Mouse (Mus musculus): ENCODE data around the gene Mkln1. TPM values are rescaled to one million over a fixed set of nuclear protein-coding genes. Genes with fewer than 3 reads are reported as not detected.
A peak's percentile ranks its signal among the peaks of the same experiment; 100 is the strongest.

The Mkln1 gene
- polyA plus RNA-seq, 1 experiment from 2014 or later = 227 TPM

GRCm38 (mm10) chr6:31370550-31371061 is 27.9 kb upstream of the Mkln1 start:
- H3K4me1 ChIP-seq (replicated peaks; ENCODE audit: control insufficient read depth, insufficient read depth, low read length) = 0 out of 2 replicates have a peak, but pooled peaks cover 3% of the 10 kb centered on the region
- no peaks in the 10 kb centered on the region for H3K27me3 ChIP-seq (ENCODE audit: control insufficient read depth, insufficient read depth, low read length)
- no peak overlapping the region for H3K9ac ChIP-seq (ENCODE audit: low read depth, low read length)
- no peak overlapping the region for H3K27ac ChIP-seq (ENCODE audit: low read depth, low read length)
- no peaks in the 10 kb centered on the region for H3K9me3 ChIP-seq (ENCODE audit: control insufficient read depth, low read length)
- DNase-seq (ENCODE audit: low spot score) (peak; percentile 15), ATAC-seq (ENCODE audit: low FRiP score) (no peak)
- no peak overlapping the region for H3K4me3 ChIP-seq (ENCODE audit: low read depth, low read length)
- no peak overlapping the region for H3K4me2 ChIP-seq (replicated peaks; ENCODE audit: low read depth, low read length)
- WGBS = 32% methylated on average over 14 of the region's 14 CpGs
- no peaks in the 10 kb centered on the region for H3K36me3 ChIP-seq (ENCODE audit: control insufficient read depth, insufficient read depth, low read length)

- no peak overlapping the region for H3K9ac ChIP-seq (ENCODE audit: low read depth, low read length)
- H3K4me3 ChIP-seq (ENCODE audit: low read depth, low read length) = no peak overlapping the region
- 91% methylated on average over 3 of the region's 3 CpGs for WGBS
- no peaks in the 10 kb centered on the region for H3K27me3 ChIP-seq (ENCODE audit: control insufficient read depth, insufficient read depth, low read length)
- no peaks in the 10 kb centered on the region for H3K9me3 ChIP-seq (ENCODE audit: control insufficient read depth, low read length)
- no peak for ATAC-seq (ENCODE audit: low FRiP score)
- H3K27ac ChIP-seq (ENCODE audit: low read depth, low read length) = no peak overlapping the region
- 0 out of 2 replicates have a peak, but pooled peaks cover 3% of the 10 kb centered on the region for H3K4me1 ChIP-seq (replicated peaks; ENCODE audit: control insufficient read depth, insufficient read depth, low read length)
- H3K36me3 ChIP-seq (ENCODE audit: control insufficient read depth, insufficient read depth, low read length) = no peaks in the 10 kb centered on the region
- H3K4me2 ChIP-seq (replicated peaks; ENCODE audit: low read depth, low read length) = no peak overlapping the region
- no peak for DNase-seq (ENCODE audit: low spot score)
These were observed 27.4 kb upstream of the Mkln1 start for GRCm38 (mm10) chr6:31371140-31371539.

- Histone ChIP-seq H3K9me3 (ENCODE audit: control insufficient read depth, low read length) (no peaks in the 10 kb centered on the region), H3K27me3 (ENCODE audit: control insufficient read depth, insufficient read depth, low read length) (no peaks in the 10 kb centered on the region), H3K36me3 (ENCODE audit: control insufficient read depth, insufficient read depth, low read length) (no peaks in the 10 kb centered on the region), H3K27ac (ENCODE audit: low read depth, low read length) (no peak overlapping the region), H3K4me2 (replicated peaks; ENCODE audit: low read depth, low read length) (no peak overlapping the region), H3K4me3 (ENCODE audit: low read depth, low read length) (no peak overlapping the region), H3K4me1 (replicated peaks; ENCODE audit: control insufficient read depth, insufficient read depth, low read length) (0 out of 2 replicates have a peak, but pooled peaks cover 3% of the 10 kb centered on the region), H3K9ac (ENCODE audit: low read depth, low read length) (no peak overlapping the region)
- DNase-seq (ENCODE audit: low spot score) (no peak), ATAC-seq (ENCODE audit: low FRiP score) (no peak)
- 57% methylated on average over 3 of the region's 3 CpGs for WGBS
These were observed 25.9 kb upstream of the Mkln1 start for GRCm38 (mm10) chr6:31372620-31373019.

- Histone ChIP-seq H3K9me3 (ENCODE audit: control insufficient read depth, low read length) (no peaks in the 10 kb centered on the region), H3K27me3 (ENCODE audit: control insufficient read depth, insufficient read depth, low read length) (no peaks in the 10 kb centered on the region), H3K4me2 (replicated peaks; ENCODE audit: low read depth, low read length) (no peak overlapping the region), H3K9ac (ENCODE audit: low read depth, low read length) (no peak overlapping the region), H3K27ac (ENCODE audit: low read depth, low read length) (no peak overlapping the region), H3K36me3 (ENCODE audit: control insufficient read depth, insufficient read depth, low read length) (no peaks in the 10 kb centered on the region), H3K4me1 (replicated peaks; ENCODE audit: control insufficient read depth, insufficient read depth, low read length) (0 out of 2 replicates have a peak, but pooled peaks cover 3% of the 10 kb centered on the region), H3K4me3 (ENCODE audit: low read depth, low read length) (no peak overlapping the region)
- no peak for ATAC-seq (ENCODE audit: low FRiP score)
- WGBS = 90% methylated on average over 6 of the region's 6 CpGs
- DNase-seq (ENCODE audit: low spot score) = no peak
These were observed 25.4 kb upstream of the Mkln1 start for GRCm38 (mm10) chr6:31373084-31373673.

- no peak overlapping the region for H3K27ac ChIP-seq (ENCODE audit: low read depth, low read length)
- no peak overlapping the region for H3K4me3 ChIP-seq (ENCODE audit: low read depth, low read length)
- WGBS = 92% methylated on average over 7 of the region's 7 CpGs
- ATAC-seq (ENCODE audit: low FRiP score) (no peak), DNase-seq (ENCODE audit: low spot score) (no peak)
- no peaks in the 10 kb centered on the region for H3K27me3 ChIP-seq (ENCODE audit: control insufficient read depth, insufficient read depth, low read length)
- no peak overlapping the region for H3K9ac ChIP-seq (ENCODE audit: low read depth, low read length)
- H3K36me3 ChIP-seq (ENCODE audit: control insufficient read depth, insufficient read depth, low read length) = no peaks in the 10 kb centered on the region
- H3K4me1 ChIP-seq (replicated peaks; ENCODE audit: control insufficient read depth, insufficient read depth, low read length) = no peaks in the 10 kb centered on the region
- no peak overlapping the region for H3K4me2 ChIP-seq (replicated peaks; ENCODE audit: low read depth, low read length)
- no peaks in the 10 kb centered on the region for H3K9me3 ChIP-seq (ENCODE audit: control insufficient read depth, low read length)
These were observed 15.5 kb upstream of the Mkln1 start for GRCm38 (mm10) chr6:31382989-31383388.

GRCm38 (mm10) chr6:31384794-31385193 is 13.7 kb upstream of the Mkln1 start:
- no peak overlapping the region for H3K4me2 ChIP-seq (replicated peaks; ENCODE audit: low read depth, low read length)
- H3K9me3 ChIP-seq (ENCODE audit: control insufficient read depth, low read length) = no peaks in the 10 kb centered on the region
- H3K27me3 ChIP-seq (ENCODE audit: control insufficient read depth, insufficient read depth, low read length) = no peaks in the 10 kb centered on the region
- WGBS = 68% methylated on average over 5 of the region's 5 CpGs
- H3K4me1 ChIP-seq (replicated peaks; ENCODE audit: control insufficient read depth, insufficient read depth, low read length) = no peaks in the 10 kb centered on the region
- H3K4me3 ChIP-seq (ENCODE audit: low read depth, low read length) = no peak overlapping the region
- no peak for DNase-seq (ENCODE audit: low spot score)
- ATAC-seq (ENCODE audit: low FRiP score) = no peak
- H3K27ac ChIP-seq (ENCODE audit: low read depth, low read length) = no peak overlapping the region
- H3K9ac ChIP-seq (ENCODE audit: low read depth, low read length) = no peak overlapping the region
- H3K36me3 ChIP-seq (ENCODE audit: control insufficient read depth, insufficient read depth, low read length) = no peaks in the 10 kb centered on the region

GRCm38 (mm10) chr6:31385281-31386145 is 13.0 kb upstream of the Mkln1 start:
- DNase-seq (ENCODE audit: low spot score) = no peak
- no peaks in the 10 kb centered on the region for H3K9me3 ChIP-seq (ENCODE audit: control insufficient read depth, low read length)

GRCm38 (mm10) chr6:31389716-31390115 is 8.8 kb upstream of the Mkln1 start:
- Histone ChIP-seq H3K4me3 (ENCODE audit: low read depth, low read length) (no peak overlapping the region), H3K4me1 (replicated peaks; ENCODE audit: control insufficient read depth, insufficient read depth, low read length) (no peaks in the 10 kb centered on the region), H3K27me3 (ENCODE audit: control insufficient read depth, insufficient read depth, low read length) (no peaks in the 10 kb centered on the region), H3K4me2 (replicated peaks; ENCODE audit: low read depth, low read length) (no peak overlapping the region), H3K36me3 (ENCODE audit: control insufficient read depth, insufficient read depth, low read length) (no peaks in the 10 kb centered on the region), H3K27ac (ENCODE audit: low read depth, low read length) (no peak overlapping the region), H3K9me3 (ENCODE audit: control insufficient read depth, low read length) (no peaks in the 10 kb centered on the region), H3K9ac (ENCODE audit: low read depth, low read length) (no peak overlapping the region)
- WGBS = 87% methylated on average over 6 of the region's 6 CpGs
- ATAC-seq (ENCODE audit: low FRiP score) (no peak), DNase-seq (ENCODE audit: low spot score) (no peak)

More at GRCm38 (mm10) chr6:31385281-31386145, 13.0 kb upstream of the Mkln1 start:
- Histone ChIP-seq H3K36me3 (ENCODE audit: control insufficient read depth, insufficient read depth, low read length) (no peaks in the 10 kb centered on the region), H3K27ac (ENCODE audit: low read depth, low read length) (no peak overlapping the region), H3K4me2 (replicated peaks; ENCODE audit: low read depth, low read length) (no peak overlapping the region), H3K4me3 (ENCODE audit: low read depth, low read length) (no peak overlapping the region), H3K27me3 (ENCODE audit: control insufficient read depth, insufficient read depth, low read length) (no peaks in the 10 kb centered on the region), H3K9ac (ENCODE audit: low read depth, low read length) (no peak overlapping the region), H3K4me1 (replicated peaks; ENCODE audit: control insufficient read depth, insufficient read depth, low read length) (no peaks in the 10 kb centered on the region)
- no peak for ATAC-seq (ENCODE audit: low FRiP score)
- 93% methylated on average over 10 of the region's 10 CpGs for WGBS

Measured in hindbrain, embryonic 11.5 days (tissue).